Mouse (Mus musculus) lung, embryonic 15.5 days (tissue): ENCODE data around the gene 1700061G19Rik. TPM values are rescaled to one million over a fixed set of nuclear protein-coding genes. Genes with fewer than 3 reads are reported as not detected.

Source experiments
- ATAC-seq: fragments of 200-750 bp; cut with Nextera tagmentation; 2 replicates; pipeline ENCODE4 v1.8.0; 2017; ENCODE audit warnings: moderate number of reproducible peaks, borderline replicate concordance; ENCODE audit not compliant: low FRiP score, low TSS enrichment; ENCODE audit errors: extremely low read depth
- H3K27ac ChIP-seq: fragments of 300-500 bp; sonication (generic); 2 replicates; pipeline ENCODE4 v1.5.1; 2015; ENCODE audit warnings: moderate library complexity, mild to moderate bottlenecking, inconsistent platforms
- H3K27me3 ChIP-seq: fragments of 300-500 bp; sonication (generic); 2 replicates; pipeline ENCODE4 v1.6.1; 2015; ENCODE audit warnings: inconsistent platforms
- H3K36me3 ChIP-seq: fragments of 300-500 bp; sonication (generic); 2 replicates; pipeline ENCODE4 v1.6.1; 2015; ENCODE audit warnings: inconsistent platforms
- H3K4me1 ChIP-seq: fragments of 300-500 bp; sonication (generic); 2 replicates; pipeline ENCODE4 v1.6.1; 2015; ENCODE audit warnings: inconsistent platforms
- H3K4me2 ChIP-seq: fragments of 300-500 bp; sonication (generic); 2 replicates; pipeline ENCODE4 v1.6.1; 2015; ENCODE audit warnings: inconsistent platforms, mild to moderate bottlenecking, moderate library complexity
- H3K4me3 ChIP-seq: fragments of 300-500 bp; sonication (generic); 2 replicates; pipeline ENCODE4 v1.5.1; 2015; ENCODE audit warnings: mild to moderate bottlenecking, inconsistent platforms
- H3K9ac ChIP-seq: fragments of 300-500 bp; sonication (generic); 2 replicates; pipeline ENCODE4 v1.6.1; 2015; ENCODE audit warnings: inconsistent platforms
- H3K9me3 ChIP-seq: fragments of 300-500 bp; sonication (generic); 2 replicates; pipeline ENCODE4 v1.6.1; 2016; ENCODE audit warnings: inconsistent platforms
- WGBS: fragments of 180-500 bp; shearing (Covaris S2); methylation state at CpG from one replicate; pipeline ENCODE4 v1.1.7; 2015; 5-methylcytosine and 5-hydroxymethylcytosine counted together
- polyA plus RNA-seq: library from polyadenylated mRNA; unstranded; fragments of >200 nt; fragmentation: Nextera tagmentation; extraction: Ambion mirVana; gene quantifications from 2 replicates; pipeline ENCODE4 v1.2.1, GENCODE M21; 2015

1700061G19Rik gene
- 0.23 and 0.35 TPM in 2 replicates for polyA plus RNA-seq

DNA sequence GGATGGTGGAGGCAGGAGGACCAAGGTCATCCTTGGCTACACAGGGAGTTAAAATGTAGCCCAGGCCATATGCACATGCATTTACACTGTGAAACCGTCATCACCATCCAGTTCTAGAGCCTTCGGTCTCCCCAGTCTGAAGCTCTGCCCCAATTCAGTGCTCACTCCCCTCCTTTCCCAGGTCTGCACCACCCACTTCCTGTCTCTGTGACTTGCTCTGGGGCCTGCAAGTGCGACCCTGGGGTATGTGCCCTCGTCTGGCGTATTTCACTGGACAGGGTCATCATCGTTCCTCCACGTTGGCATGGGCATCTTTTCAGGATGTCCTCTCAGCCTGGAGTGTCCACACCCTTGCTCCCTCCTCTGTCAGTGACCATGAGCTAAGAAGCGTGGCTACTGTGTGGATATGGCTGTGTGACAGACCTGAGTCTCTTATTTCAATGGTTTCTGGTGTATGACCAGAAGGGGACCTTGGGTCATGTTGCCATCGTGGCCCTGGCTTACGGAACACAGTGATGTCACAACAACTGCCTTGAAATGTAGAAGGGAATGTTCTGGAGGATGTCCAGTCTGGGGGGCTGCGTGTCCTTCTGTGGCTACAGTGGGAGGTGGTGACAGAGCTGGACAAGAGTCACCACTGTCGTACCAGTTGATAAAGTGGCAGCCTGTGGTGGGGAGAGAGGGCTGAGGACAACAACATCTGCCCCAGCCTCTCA is at the start of gene 1700061G19Rik:
Gene 1700061G19Rik, plus strand, starts transcription at position 542 of the 716 bp plus-strand sequence.
- WGBS: 71% methylated on average over 12 of the region's 12 CpGs
- no peaks in the 10 kb centered on the region for H3K9me3 ChIP-seq

DNA sequence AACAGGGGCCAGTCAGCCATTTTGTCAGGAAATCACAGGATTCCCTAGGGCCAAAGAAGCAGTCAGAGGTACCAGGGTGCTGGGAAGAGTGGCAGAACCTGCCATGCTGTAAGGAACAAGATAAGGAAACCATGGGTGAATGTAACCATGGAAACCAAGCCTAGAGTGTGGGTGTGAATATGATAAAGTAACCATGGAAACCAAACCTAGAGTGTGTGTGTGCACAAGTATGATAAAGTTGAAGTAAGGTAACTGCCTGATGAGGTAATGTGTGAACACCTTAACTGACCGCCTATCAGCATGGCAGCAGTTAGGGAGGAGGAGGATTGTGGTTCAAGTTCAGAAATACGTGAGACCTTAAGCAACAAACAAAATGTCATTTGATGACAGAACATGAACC is 48.6 kb upstream of the 1700061G19Rik start:
- Histone ChIP-seq H3K36me3 (no peaks in the 10 kb centered on the region), H3K4me3 (no peak overlapping the region), H3K9me3 (no peaks in the 10 kb centered on the region), H3K4me1 (peaks cover 17% of the 10 kb centered on the region), H3K9ac (no peak overlapping the region), H3K27me3 (peaks cover 23% of the 10 kb centered on the region), H3K4me2 (no peak overlapping the region), H3K27ac (no peak overlapping the region)
- WGBS: 56% methylated on average over 2 of the region's 2 CpGs
- no peak for ATAC-seq

More for the DNA sequence above, at the start of gene 1700061G19Rik:
- H3K4me3 ChIP-seq: no peak within 1 kb of the TSS
- H3K4me2 ChIP-seq: no peak within 1 kb of the TSS
- no peak for ATAC-seq
- no peak within 1 kb of the TSS for H3K9ac ChIP-seq
- H3K4me1 ChIP-seq: no peaks in the 10 kb centered on the region
- no peaks in the 10 kb centered on the region for H3K27me3 ChIP-seq
- H3K36me3 ChIP-seq: no peaks in the 10 kb centered on the region
- no peak within 1 kb of the TSS for H3K27ac ChIP-seq

DNA sequence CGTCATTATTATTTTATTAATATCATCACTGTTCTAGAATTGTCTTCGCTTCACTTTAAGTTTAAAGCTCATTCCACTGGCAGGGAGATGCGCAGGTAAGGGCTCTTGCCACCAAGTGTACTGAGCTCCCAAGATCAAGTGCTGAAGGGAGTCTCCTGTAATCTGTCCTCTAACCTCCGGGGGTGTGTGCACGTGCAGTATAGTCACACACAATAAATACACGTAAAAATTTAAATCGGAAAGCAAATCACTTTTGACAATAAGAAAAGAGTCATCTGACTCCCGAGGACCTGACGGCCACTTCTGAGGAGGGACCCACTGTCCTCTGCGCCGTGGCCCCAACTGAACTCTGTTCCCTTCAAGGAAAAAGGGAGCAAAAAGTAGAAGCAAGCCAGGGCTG is 46.1 kb upstream of the 1700061G19Rik start:
- Histone ChIP-seq H3K9ac (no peak overlapping the region), H3K4me2 (peak overlapping the region; percentile 91), H3K9me3 (no peaks in the 10 kb centered on the region), H3K27me3 (peaks cover 23% of the 10 kb centered on the region), H3K36me3 (no peaks in the 10 kb centered on the region), H3K4me1 (peaks cover 17% of the 10 kb centered on the region), H3K27ac (no peak overlapping the region), H3K4me3 (peak overlapping the region; percentile 72)
- 30% methylated on average over 11 of the region's 11 CpGs for WGBS
- no peak for ATAC-seq

DNA sequence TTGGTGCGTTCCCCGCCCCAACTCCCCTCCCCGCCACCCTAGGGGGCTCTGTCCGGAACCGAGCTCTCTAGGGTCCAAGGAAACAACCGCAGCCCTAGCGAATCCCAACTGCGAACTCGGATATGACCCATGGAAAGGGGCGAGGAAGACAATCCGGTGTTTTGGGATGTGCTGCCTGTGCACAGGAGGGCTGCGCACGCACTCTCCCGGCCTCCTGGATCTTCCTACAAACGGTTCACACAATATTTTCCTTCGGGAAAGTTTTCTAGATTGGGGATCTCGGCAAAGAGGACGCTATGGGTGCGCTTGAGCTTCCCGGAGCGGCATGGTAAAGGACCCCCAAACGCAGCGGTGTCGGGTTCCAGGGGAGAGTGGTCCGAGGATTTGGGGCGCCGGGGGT is 45.5 kb upstream of the 1700061G19Rik start:
- ATAC-seq: no peak

DNA sequence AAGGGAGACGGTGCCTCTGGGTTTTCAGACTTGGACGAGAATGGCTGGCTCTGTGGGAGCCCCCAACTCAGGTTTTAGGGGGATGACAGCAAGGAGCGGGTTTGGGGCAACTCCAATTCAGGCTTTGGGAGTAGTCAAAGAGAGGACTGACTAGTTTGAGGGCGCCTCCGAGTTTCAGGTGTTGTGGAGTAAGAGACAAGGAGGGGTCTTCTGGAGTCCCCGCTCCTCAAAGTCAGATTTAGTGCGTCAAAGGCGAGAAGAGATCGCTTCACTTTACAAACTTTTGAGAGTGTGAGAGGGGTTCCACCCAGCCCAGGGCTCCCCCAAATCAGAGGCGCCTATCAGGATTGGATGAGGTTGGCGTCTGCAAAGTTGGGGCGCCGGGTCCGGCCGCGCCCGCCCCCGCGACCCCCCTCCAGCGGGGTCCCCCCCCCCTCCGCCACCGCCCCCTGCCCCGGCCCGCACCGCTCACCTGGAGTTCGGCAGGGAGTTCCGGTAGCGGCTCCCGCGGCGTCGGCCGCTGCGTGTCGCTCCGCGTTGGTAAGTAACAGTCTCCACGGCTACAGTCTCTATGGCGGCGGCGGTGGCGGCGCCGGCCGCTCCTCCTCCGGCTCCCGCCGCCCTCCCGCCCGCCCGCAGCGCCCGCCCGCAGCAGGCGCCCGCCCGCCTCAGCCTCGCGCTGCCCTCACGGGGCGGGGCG is 44.7 kb upstream of the 1700061G19Rik start, which contains the start of gene Rfx2:
Gene Rfx2, minus strand, starts transcription at position 603 of the 700 bp plus-strand sequence.
- Histone ChIP-seq H3K4me3 (peak within 1 kb of the TSS; percentile 72), H3K4me1 (peaks cover 17% of the 10 kb centered on the region), H3K27ac (no peak within 1 kb of the TSS), H3K36me3 (no peaks in the 10 kb centered on the region), H3K9ac (peak within 1 kb of the TSS; percentile 52), H3K9me3 (no peaks in the 10 kb centered on the region), H3K4me2 (peak within 1 kb of the TSS; percentile 91), H3K27me3 (peaks cover 23% of the 10 kb centered on the region)
- under 1% methylated on average over 56 of the region's 62 CpGs for WGBS
- ATAC-seq: no peak; the same call in 1 of the 2 replicates

More for the DNA sequence above, 45.5 kb upstream of the 1700061G19Rik start:
- Histone ChIP-seq H3K4me1 (peaks cover 17% of the 10 kb centered on the region), H3K9ac (peak overlapping the region; percentile 52; the same call in 1 of the 2 replicates), H3K36me3 (no peaks in the 10 kb centered on the region), H3K27me3 (peaks cover 23% of the 10 kb centered on the region), H3K4me2 (peak overlapping the region; percentile 91), H3K4me3 (peak overlapping the region; percentile 72), H3K9me3 (no peaks in the 10 kb centered on the region), H3K27ac (no peak overlapping the region)
- WGBS: under 1% methylated on average over 27 of the region's 27 CpGs

DNA sequence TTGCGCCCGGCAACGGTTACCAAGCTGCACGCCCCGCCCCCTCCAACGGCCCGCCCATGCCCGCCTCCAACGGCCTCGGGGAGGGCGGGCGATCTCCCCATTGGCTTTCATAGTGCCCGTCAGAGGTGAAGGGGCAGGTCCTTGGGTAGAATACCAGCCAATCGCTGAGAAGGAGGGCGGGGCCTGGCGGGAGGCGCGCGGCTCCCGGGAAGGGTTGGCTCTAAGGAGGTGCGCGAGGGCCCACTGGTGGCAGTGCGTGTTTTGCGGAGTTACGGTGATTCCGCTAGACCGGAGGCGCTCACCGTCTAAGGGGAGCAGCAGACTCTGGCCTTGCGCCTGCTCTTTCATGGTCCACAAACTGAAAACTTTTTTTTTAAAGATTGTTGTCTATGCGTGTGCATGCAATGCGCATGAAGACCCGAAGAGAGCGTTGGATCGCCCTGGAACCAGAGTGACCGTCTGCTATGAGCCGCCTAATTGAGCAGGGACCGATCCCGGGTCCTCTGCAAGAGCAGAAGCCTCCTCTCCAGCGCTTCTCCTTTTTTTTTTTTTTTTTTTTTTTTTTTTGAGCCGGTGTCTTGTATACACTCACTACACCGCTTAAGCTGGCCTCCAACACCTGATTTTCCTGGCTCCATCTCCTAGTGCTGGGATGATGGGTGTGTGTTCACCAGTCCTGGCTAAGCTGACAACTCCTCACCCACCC is 44.0 kb upstream of the 1700061G19Rik start:
- H3K27ac ChIP-seq: no peak overlapping the region
- H3K9ac ChIP-seq: peak overlapping the region; percentile 36; the same call in 1 of the 2 replicates
- peak; percentile 97 for ATAC-seq
- H3K4me1 ChIP-seq: peaks cover 17% of the 10 kb centered on the region
- H3K4me3 ChIP-seq: peak overlapping the region; percentile 72
- H3K27me3 ChIP-seq: peaks cover 23% of the 10 kb centered on the region
- peak overlapping the region; percentile 91 for H3K4me2 ChIP-seq
- WGBS: under 1% methylated on average over 40 of the region's 42 CpGs
- H3K9me3 ChIP-seq: no peaks in the 10 kb centered on the region
- H3K36me3 ChIP-seq: no peaks in the 10 kb centered on the region

DNA sequence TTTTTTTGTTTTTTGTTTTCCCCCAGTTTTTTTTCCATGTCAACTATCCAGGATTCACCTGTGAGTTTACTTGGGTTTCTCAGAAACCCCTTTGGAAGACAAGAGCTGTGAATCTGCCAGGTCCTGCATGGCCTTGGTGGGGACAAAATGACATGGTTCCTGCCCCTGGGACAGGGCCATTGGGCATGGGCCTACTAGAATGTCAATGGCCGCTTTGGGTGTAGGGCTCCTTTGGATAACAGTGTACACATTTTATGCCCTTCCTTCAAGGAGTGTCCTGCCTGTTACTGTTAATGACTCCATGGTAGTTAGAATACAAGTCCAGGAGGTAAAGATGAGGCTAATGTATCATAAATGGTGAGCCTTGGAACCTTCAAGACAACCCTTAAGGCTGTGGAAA is 42.4 kb upstream of the 1700061G19Rik start:
- Histone ChIP-seq H3K9me3 (no peaks in the 10 kb centered on the region), H3K9ac (no peak overlapping the region), H3K4me3 (no peak overlapping the region), H3K4me1 (peaks cover 17% of the 10 kb centered on the region), H3K4me2 (no peak overlapping the region), H3K27ac (no peak overlapping the region), H3K27me3 (peaks cover 20% of the 10 kb centered on the region), H3K36me3 (no peaks in the 10 kb centered on the region)
- ATAC-seq: no peak
- WGBS: 79% methylated on average over 1 of the region's 1 CpGs

DNA sequence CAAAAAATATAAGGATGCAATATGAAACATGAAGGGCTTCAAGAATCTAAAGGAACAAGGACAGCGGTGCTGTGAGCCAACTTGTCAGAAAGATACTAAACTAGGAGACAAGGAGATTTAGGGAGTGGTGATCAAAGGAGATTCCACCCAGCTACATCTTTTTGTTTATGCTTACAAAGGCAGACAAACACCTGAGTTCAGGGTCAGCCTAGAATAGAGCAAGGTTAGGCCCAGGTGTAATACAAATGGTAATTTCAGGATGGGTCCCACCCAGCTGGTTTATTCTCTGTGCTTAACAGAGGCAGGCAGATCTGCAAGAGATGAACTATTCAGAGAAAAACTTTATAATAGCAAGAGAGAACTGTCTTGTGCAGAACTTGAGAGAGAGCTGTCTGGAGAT is 41.9 kb upstream of the 1700061G19Rik start:
- Histone ChIP-seq H3K4me3 (no peak overlapping the region), H3K4me2 (no peak overlapping the region), H3K36me3 (no peaks in the 10 kb centered on the region), H3K4me1 (peaks cover 17% of the 10 kb centered on the region), H3K27ac (no peak overlapping the region), H3K27me3 (peaks cover 16% of the 10 kb centered on the region), H3K9ac (no peak overlapping the region), H3K9me3 (no peaks in the 10 kb centered on the region)
- ATAC-seq: no peak
- 81% methylated on average over 1 of the region's 1 CpGs for WGBS

DNA sequence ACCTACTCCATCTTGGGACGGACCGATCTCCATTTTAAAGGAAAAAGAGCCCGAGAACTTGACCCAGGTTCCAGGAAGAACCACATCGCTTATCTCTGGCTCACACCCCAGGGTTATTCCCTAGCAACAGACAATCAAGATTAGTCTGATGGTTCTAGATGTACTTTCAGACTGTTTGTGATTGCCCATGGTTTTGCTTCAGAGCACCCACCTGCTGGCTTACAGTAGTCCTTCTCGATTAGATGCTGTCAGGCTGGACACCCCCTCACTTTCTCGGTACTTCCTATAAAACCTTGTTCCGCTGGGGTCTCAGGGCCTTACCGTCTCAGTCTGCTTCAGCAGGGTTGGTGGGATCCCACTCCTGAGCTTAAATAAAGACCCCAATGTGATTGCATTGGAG is 38.9 kb upstream of the 1700061G19Rik start:
- Histone ChIP-seq H3K4me1 (0 out of 2 replicates have a peak, but pooled peaks cover 2% of the 10 kb centered on the region), H3K36me3 (no peaks in the 10 kb centered on the region), H3K4me2 (no peak overlapping the region), H3K27ac (no peak overlapping the region), H3K9me3 (no peaks in the 10 kb centered on the region), H3K27me3 (no peaks in the 10 kb centered on the region), H3K9ac (no peak overlapping the region), H3K4me3 (no peak overlapping the region)
- WGBS: 88% methylated on average over 8 of the region's 8 CpGs
- ATAC-seq: no peak

DNA sequence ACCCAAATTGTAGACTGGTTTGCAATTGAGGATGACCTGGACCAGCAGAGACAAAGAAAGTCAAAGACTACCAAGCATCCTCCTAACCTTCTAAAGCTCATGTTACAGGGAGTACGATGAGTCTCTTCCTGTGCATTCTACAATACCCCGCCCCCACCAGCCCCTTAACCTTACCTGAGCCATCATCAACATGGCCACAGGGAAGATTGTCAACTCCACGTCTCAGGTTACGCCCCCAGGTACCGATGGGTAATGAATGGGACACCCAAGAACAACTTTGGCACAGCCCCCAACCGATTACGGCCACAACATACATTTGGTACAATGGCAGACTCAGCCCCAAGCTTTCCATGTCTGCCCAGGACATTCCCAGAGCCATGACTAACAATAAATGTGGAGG is 34.8 kb upstream of the 1700061G19Rik start:
- Histone ChIP-seq H3K9ac (no peak overlapping the region), H3K4me2 (no peak overlapping the region), H3K4me1 (no peaks in the 10 kb centered on the region), H3K4me3 (no peak overlapping the region), H3K36me3 (no peaks in the 10 kb centered on the region), H3K27me3 (no peaks in the 10 kb centered on the region), H3K27ac (no peak overlapping the region), H3K9me3 (no peaks in the 10 kb centered on the region)
- 80% methylated on average over 7 of the region's 7 CpGs for WGBS
- ATAC-seq: no peak

DNA sequence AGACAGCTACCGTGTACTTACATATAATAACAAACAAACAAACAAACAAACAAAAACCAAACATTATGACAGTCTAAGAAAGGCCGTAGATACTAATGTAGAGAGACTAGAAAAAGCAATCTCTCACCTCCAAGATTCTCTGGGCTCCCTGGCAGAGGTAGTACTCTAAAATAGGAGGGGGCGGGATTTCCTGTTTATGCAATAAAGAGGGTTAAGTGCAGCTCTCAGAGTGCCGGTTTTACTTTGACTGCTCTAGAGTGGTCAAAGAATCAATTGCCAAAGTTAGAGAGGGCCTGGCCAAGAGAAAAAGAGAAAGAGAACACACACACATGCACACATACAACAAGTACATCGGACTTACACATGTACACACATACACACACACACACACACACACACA is 33.1 kb upstream of the 1700061G19Rik start:
- no peaks in the 10 kb centered on the region for H3K36me3 ChIP-seq
- H3K27ac ChIP-seq: no peak overlapping the region
- H3K9me3 ChIP-seq: no peaks in the 10 kb centered on the region
- 66% methylated on average over 5 of the region's 5 CpGs for WGBS
- H3K4me1 ChIP-seq: no peaks in the 10 kb centered on the region
- no peaks in the 10 kb centered on the region for H3K27me3 ChIP-seq
- no peak for ATAC-seq
- no peak overlapping the region for H3K4me3 ChIP-seq
- no peak overlapping the region for H3K9ac ChIP-seq
- H3K4me2 ChIP-seq: no peak overlapping the region
